Mouse (Mus musculus) heart, embryonic 15.5 days (tissue): Measurements from ENCODE around the gene Gm17654. TPM values are rescaled to one million over a fixed set of nuclear protein-coding genes. Genes with fewer than 3 reads are reported as not detected.
"Not testable (repeated sequence)": the region's sequence is repeated elsewhere in the genome, so short reads cannot be mapped to it uniquely, and the experiment has no call there.

ENCODE experiments used
- ATAC-seq: fragments of 200-750 bp; cut with Nextera tagmentation; replicated peaks from 2 replicates; pipeline ENCODE4 v1.8.0; 2017; ENCODE audit warnings: low read depth, moderate TSS enrichment; ENCODE audit not compliant: insufficient number of reproducible peaks, insufficient read depth, low FRiP score
- H3K27ac ChIP-seq: fragments of 300-500 bp; sonication (generic); 2 replicates; pipeline ENCODE4 v1.5.1; 2015; ENCODE audit warnings: mild to moderate bottlenecking, inconsistent platforms
- H3K27me3 ChIP-seq: fragments of 300-500 bp; sonication (generic); 2 replicates; pipeline ENCODE4 v1.6.1; 2015; ENCODE audit warnings: inconsistent platforms
- H3K36me3 ChIP-seq: fragments of 300-500 bp; sonication (generic); 2 replicates; pipeline ENCODE4 v1.6.1; 2015; ENCODE audit warnings: mild to moderate bottlenecking, inconsistent platforms
- H3K4me1 ChIP-seq: fragments of 300-500 bp; sonication (generic); replicated peaks from 2 replicates; pipeline ENCODE4 v1.6.1; 2015; ENCODE audit warnings: inconsistent platforms
- H3K4me2 ChIP-seq: fragments of 300-500 bp; sonication (generic); 2 replicates; pipeline ENCODE4 v1.6.1; 2015; ENCODE audit warnings: inconsistent platforms, mild to moderate bottlenecking, moderate library complexity
- H3K4me3 ChIP-seq: fragments of 300-500 bp; sonication (generic); 2 replicates; pipeline ENCODE4 v1.5.1; 2015; ENCODE audit warnings: mild to moderate bottlenecking, inconsistent platforms
- H3K9ac ChIP-seq: fragments of 300-500 bp; sonication (generic); 2 replicates; pipeline ENCODE4 v1.6.1; 2015; ENCODE audit warnings: mild to moderate bottlenecking, inconsistent platforms
- H3K9me3 ChIP-seq: fragments of 300-500 bp; sonication (generic); replicated peaks from 2 replicates; pipeline ENCODE4 v1.6.1; 2016; ENCODE audit warnings: inconsistent platforms
- WGBS: fragments of 180-500 bp; shearing (Covaris S2); methylation state at CpG from one replicate; pipeline ENCODE4 v1.1.7; 2015; ENCODE audit warnings: mixed read lengths; 5-methylcytosine and 5-hydroxymethylcytosine counted together
- polyA plus RNA-seq: library from polyadenylated mRNA; unstranded; fragments of >200 nt; fragmentation: Nextera tagmentation; extraction: Ambion mirVana; gene quantifications from 2 replicates; pipeline ENCODE4 v1.2.1, GENCODE M21; 2015

Gm17654 gene
- polyA plus RNA-seq, result not detected in 2 replicates

DNA sequence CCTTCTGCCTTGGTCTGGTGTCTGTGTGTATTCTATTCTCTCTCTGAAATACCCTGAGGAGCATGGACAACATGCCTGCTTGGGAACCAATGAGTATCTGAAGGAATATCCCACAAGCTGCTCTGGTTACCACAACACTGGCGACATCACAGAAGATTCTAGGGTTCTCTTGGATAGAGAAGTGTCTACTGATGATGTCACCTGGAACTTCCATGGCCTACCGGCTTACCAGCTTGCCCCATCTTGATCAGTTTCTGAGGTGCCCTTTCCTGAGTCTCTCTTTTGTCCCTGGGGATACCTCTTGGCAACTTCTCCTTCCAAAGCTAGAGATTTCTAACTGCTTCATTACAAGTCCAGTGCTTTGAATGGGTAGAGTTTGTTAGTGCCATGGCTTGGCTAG, at the start of gene Gm17654:
Gm17654 (minus strand) TSS at position 101 of the 400 bp plus-strand sequence.
- H3K4me1 ChIP-seq, ATAC-seq, H3K9ac ChIP-seq, H3K27me3 ChIP-seq, H3K4me2 ChIP-seq, H3K27ac ChIP-seq, H3K9me3 ChIP-seq, H3K4me3 ChIP-seq, H3K36me3 ChIP-seq: not testable (repeated sequence)
- 58% methylated on average over 1 of the region's 2 CpGs for WGBS

DNA sequence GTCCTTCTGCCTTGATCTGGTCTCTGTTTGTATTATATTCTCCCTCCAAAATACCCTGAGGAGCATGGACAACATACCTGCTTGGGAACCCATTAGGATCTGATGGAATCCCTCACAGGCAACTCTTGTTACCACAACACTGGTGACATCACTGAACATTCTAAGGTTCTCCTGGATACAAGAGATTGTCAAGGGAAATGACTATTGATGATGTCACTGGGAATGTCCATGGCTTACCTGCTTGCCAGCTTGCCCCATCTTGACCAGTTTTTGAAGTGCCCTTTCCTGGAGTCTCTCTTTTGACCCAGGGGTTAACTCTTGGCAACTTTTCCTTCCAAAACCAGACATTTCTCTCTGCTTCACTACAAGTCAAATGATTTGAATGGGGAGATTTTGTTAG, 29.0 kb upstream of the Gm17654 start, which contains the start of gene Gm10375:
Gm10375 (minus strand) TSS at position 101 of the 400 bp plus-strand sequence.
- H3K36me3 ChIP-seq, H3K27ac ChIP-seq, H3K9ac ChIP-seq, H3K4me2 ChIP-seq, H3K9me3 ChIP-seq, H3K4me1 ChIP-seq, H3K27me3 ChIP-seq, H3K4me3 ChIP-seq, ATAC-seq: not testable (repeated sequence)

GRCm38 (mm10) chr14:43577969-43578368, 977 bp downstream of the Gm17654 start:
- H3K9ac ChIP-seq, H3K27me3 ChIP-seq, H3K27ac ChIP-seq, H3K4me3 ChIP-seq, H3K9me3 ChIP-seq, H3K36me3 ChIP-seq, H3K4me2 ChIP-seq, H3K4me1 ChIP-seq, ATAC-seq: not testable (repeated sequence)
- 69% methylated on average over 4 of the region's 4 CpGs for WGBS

DNA sequence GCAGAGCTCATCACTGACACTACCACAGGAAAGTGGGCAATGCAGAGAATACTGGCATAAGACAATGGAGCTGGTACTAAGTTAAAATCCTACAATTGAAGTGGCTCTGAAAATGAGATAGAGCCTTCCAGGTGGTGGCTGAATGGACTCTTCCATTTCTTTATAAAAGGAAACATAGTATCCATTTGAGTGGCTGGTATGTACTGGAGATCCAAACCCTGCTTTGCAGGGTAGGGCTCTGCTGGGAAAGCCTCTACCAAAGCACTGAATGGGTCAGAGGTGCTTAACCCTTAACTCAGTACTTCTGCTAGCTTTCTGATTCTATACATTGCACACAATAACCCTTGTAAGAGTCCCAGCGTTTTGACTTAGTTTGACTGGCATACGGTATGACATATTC, 26.7 kb downstream of the Gm17654 start:
- H3K9ac ChIP-seq, H3K4me3 ChIP-seq, ATAC-seq, H3K36me3 ChIP-seq, H3K27me3 ChIP-seq, H3K4me2 ChIP-seq, H3K27ac ChIP-seq, H3K9me3 ChIP-seq, H3K4me1 ChIP-seq: not testable (repeated sequence)
- 68% methylated on average over 2 of the region's 2 CpGs for WGBS

DNA sequence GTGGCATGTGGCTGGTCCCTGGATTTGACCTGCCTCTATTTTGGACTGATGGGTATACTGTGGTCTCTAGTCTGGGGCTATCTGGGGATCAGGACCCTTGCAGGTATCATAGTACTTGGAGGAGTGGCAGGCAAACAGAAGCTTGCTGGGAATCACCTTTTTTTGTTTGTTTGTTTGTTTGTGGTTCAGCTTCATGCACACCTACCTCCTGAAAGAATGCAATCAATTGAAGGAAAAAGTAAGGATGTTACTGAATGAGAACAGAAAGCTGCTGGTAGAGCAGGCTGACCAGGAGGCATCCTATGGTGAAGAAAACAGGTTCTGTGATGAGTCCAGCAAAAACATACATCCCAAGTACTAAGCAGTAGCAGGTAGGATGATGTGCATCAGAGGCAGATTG, 32.7 kb downstream of the Gm17654 start:
- not testable (repeated sequence) for H3K36me3 ChIP-seq, H3K4me2 ChIP-seq, ATAC-seq, H3K4me3 ChIP-seq, H3K27ac ChIP-seq, H3K9me3 ChIP-seq, H3K9ac ChIP-seq, H3K4me1 ChIP-seq, H3K27me3 ChIP-seq

GRCm38 (mm10) chr14:43543276-43543675, 35.7 kb downstream of the Gm17654 start, which contains the start of gene Gm5799:
Gene Gm5799, plus strand, starts transcription at chr14:43543576.
- not testable (repeated sequence) for H3K27me3 ChIP-seq, H3K9me3 ChIP-seq, H3K27ac ChIP-seq, H3K36me3 ChIP-seq, H3K9ac ChIP-seq, ATAC-seq, H3K4me1 ChIP-seq, H3K4me2 ChIP-seq, H3K4me3 ChIP-seq
- WGBS, result 72% methylated on average over 2 of the region's 2 CpGs

DNA sequence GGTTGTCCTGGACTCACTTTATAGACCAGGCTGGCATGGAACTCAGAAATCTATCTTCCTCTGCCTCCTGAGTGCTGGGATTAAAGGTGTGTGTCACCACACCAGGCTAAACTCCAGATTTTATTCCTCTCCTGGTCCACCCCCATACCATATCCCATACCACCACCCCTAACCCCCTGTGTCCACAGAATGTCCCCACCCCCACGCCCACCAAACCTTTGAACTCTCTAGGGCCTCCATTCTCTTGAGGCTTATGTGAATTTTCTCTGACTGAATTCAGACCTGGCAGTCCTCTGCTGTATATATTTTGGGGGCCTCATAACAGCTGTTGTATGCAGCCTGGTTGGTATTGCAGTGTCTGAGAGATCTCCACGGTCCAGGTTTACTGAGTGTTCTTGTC, 40.8 kb downstream of the Gm17654 start:
- H3K27me3 ChIP-seq, H3K36me3 ChIP-seq, H3K9ac ChIP-seq, ATAC-seq, H3K9me3 ChIP-seq, H3K4me1 ChIP-seq, H3K4me2 ChIP-seq, H3K4me3 ChIP-seq, H3K27ac ChIP-seq: not testable (repeated sequence)
- 65% methylated on average over 2 of the region's 2 CpGs for WGBS

GRCm38 (mm10) chr14:43532387-43532786, 46.6 kb downstream of the Gm17654 start:
- H3K9ac ChIP-seq, H3K27me3 ChIP-seq, H3K27ac ChIP-seq, ATAC-seq, H3K4me1 ChIP-seq, H3K9me3 ChIP-seq, H3K4me3 ChIP-seq, H3K36me3 ChIP-seq, H3K4me2 ChIP-seq: not testable (repeated sequence)
- WGBS, result 38% methylated on average over 6 of the region's 6 CpGs

- not testable (repeated sequence) for H3K4me1 ChIP-seq, H3K27ac ChIP-seq, H3K9ac ChIP-seq, H3K9me3 ChIP-seq, H3K36me3 ChIP-seq, H3K4me3 ChIP-seq, ATAC-seq, H3K4me2 ChIP-seq, H3K27me3 ChIP-seq
- WGBS, result no CpG with 5 or more reads among the region's 6 CpGs
These were observed 46.9 kb downstream of the Gm17654 start for GRCm38 (mm10) chr14:43532011-43532383.

DNA sequence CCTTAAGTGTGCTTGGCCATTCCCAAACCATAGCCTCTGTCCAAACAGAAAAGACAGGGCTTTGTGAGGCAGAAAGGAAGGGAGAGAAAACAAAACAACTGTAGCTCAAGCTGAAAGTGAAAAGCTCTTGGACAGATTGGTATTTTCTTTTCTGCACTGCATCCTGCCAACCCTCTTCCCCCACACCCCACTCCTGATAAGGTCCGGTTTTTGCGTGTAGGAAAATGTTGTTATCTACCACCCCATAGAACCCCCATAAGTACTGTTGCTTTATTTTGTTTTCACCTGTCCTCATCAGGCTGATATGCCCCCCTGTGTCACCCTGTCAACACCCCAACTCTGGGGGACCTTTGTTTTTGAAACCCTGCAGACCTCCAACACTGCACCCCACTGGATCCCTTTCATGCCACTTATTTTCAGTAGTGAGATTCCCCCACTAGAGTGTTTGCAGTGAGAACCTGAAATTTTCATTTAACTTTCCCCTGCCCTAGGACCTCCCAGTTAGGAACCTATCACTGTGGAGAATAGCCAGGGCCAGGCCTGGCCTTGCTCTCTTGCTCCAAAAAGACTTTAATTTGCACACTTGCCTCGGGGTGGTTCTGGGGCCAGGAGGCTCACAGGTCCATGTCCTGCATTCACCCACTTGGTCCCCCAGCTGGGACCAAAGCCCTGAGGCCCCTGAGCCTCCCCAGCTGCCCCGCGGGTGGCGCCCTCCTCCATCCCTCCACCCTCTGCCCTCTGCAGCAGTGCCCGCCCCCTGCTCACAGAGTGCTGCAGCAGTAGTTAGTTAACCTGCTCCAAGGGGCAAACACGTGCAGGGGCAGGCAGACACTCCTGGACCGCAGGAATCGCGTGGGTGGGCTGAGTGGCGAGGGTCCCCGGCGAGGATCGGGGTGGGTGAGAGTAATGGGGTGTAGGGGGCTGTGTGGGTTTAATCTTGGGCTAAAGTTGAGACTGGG, 47.6 kb downstream of the Gm17654 start:
- not testable (repeated sequence) for ATAC-seq, H3K27me3 ChIP-seq, H3K9ac ChIP-seq, H3K4me3 ChIP-seq, H3K36me3 ChIP-seq, H3K27ac ChIP-seq, H3K4me1 ChIP-seq, H3K4me2 ChIP-seq, H3K9me3 ChIP-seq
- WGBS, result 25% methylated on average over 14 of the region's 15 CpGs
